Mouse (Mus musculus) cerebellum, adult 2 months (tissue): Measurements from ENCODE around the gene Wdr45b.

Experiments
- CTCF ChIP-seq: fragments of 200-500 bp; IDR thresholded peaks from 2 replicates; pipeline ENCODE4 v1.5.1; 2011; ENCODE audit warnings: low read depth, mild to moderate bottlenecking, control low read depth, low read length, moderate library complexity, borderline replicate concordance; ENCODE audit not compliant: insufficient read depth
- POLR2A ChIP-seq: fragments of 200-500 bp; IDR thresholded peaks from 2 replicates; pipeline ENCODE4 v1.6.1; 2011; ENCODE audit warnings: low read length, control low read depth, borderline replicate concordance; ENCODE audit not compliant: insufficient read depth

DNA sequence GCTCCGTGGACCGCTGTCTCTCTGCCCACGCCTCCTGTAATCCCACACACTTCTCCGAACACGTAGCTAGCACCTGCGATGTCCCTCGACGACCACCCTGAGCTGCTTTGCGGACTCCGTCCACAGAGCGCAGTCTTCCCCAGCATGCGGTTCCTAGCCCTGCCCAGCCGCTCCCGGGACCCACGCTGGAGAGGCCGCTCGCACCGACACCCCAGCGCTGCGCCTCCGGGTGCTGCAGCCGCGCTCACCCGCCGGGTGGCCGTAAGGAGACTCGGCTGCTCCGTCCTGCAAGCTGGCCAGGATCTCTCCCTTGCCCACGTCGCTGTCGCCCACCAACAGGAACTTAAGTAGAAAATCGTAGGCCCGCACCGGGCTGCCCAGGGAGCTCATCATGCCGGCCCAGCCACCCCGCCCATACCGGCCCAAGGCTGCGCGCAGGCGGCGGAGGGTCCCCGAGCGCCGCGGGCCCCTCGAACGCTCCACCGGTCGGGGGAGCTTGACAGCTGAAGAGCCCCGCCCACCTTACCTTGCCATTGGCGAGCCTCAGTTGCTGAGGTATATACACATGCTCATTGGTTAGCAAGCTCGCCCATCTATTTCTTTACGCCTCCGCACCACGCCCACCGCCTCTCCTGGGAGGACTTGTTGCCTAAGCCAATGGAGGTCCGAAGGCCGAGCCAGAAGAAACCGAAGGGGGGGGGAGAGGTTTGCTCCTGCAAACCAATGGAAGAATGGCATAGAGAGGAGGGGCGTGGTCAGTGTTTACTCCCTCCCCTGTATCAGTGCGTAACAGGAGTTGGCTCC, 33.7 kb upstream of the Wdr45b start, which contains the start of gene Rab40b:
- TF ChIP-seq CTCF (no peak), POLR2A (no peak)
